Comparison of ENCODE assay signal across 14 mouse cellular contexts in the genomic region with DNA sequence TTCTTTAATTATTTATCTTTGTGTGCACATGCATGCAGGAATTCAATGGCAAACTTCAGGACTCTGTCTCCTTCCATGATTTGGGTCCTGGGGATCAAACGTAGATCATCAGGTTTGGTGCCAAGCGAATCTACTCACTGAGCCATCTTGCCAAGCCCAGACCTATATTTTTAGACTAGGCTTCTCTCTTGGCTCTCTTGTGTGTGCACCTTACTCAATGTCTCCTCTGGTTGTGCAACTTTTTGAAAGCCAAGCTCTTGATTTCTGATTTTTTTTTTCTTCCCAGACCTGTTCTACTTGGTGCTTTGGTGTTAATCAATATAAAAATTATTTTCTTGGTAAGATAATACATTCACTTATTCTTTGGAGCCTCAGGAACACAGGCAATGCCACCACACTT. TPM values are rescaled to one million over a fixed set of nuclear protein-coding genes. Genes with fewer than 3 reads are reported as not detected.
"Had no signal": no experiment of that assay in that cellular context is flagged by ENCODE, and none has a peak within 500 bp of the region (broad histone marks: within the 10 kb centered on the region; RNA-seq: fewer than 3 reads in every experiment).

No protein-coding gene starts in this region.

- DNase-seq: left cerebral cortex, postnatal 4 days; liver; liver, embryonic 13.5 days; liver, postnatal 0 days; lung, adult 18-20 months; lung, adult 2 months; lung, embryonic 14.5 days; lung, postnatal 10 days; lung, postnatal 14 days; lung, postnatal 36 days; lung, postnatal 4 days; midbrain, embryonic 14.5 days had no signal

RNA-seq across cellular contexts. Expression of a gene that starts 19.3 kb away (rescaled TPM):
- polyA plus RNA-seq: limb, embryonic 10.5 days; macrophage had no signal
